Mouse (Mus musculus) erythroblast, embryonic 14.5 days (primary cell): ENCODE results near the gene Rbpjl.

Experiments
- GATA1 ChIP-seq: IDR thresholded peaks from 2 replicates; pipeline ENCODE4 v1.6.1; 2012; ENCODE audit warnings: low read length, inconsistent platforms, mixed read lengths
- TAL1 ChIP-seq: IDR thresholded peaks from 3 replicates; pipeline ENCODE4 v1.6.1; 2012; ENCODE audit warnings: low read length, inconsistent platforms, mixed read lengths

GRCm38 (mm10) chr2:164452000-164452676 lies 49.2 kb downstream of the Rbpjl start:
- TF ChIP-seq GATA1 (no peak), TAL1 (no peak)
